Mouse (Mus musculus) C2C12 (cell line): Measurements from ENCODE around the gene Atp5b.

ENCODE experiments used
- CTCF ChIP-seq: IDR thresholded peaks from one replicate; pipeline ENCODE4 v1.5.1; 2011; ENCODE audit not compliant: control insufficient read depth, insufficient read depth, insufficient read length
- MAX ChIP-seq: IDR thresholded peaks from one replicate; pipeline ENCODE4 v1.6.1; 2011; ENCODE audit warnings: mild to moderate bottlenecking, control low read depth

- TF ChIP-seq CTCF, result no peak
- TF ChIP-seq MAX, result no peak
Measured at GRCm38 (mm10) chr10:128082477-128082808, 630 bp upstream of the Atp5b start.
